Mouse (Mus musculus): ENCODE data around the gene Ube2n.

- TF ChIP-seq GATA1 (IDR thresholded peaks at IDR 0.05; ENCODE audit: borderline replicate concordance, low read length) (no peak), FLI1 (IDR thresholded peaks at IDR 0.05; ENCODE audit: low read length) (no peak)
Measured at GRCm38 (mm10) chr10:95513768-95514556, 983 bp upstream of the Ube2n start.
